Mouse (Mus musculus) heart, postnatal 0 days (tissue): ENCODE data around the gene Bcas3. TPM values are rescaled to one million over a fixed set of nuclear protein-coding genes. Genes with fewer than 3 reads are reported as not detected.

Experiments used
- ATAC-seq: fragments of 200-750 bp; cut with Nextera tagmentation; 2 replicates; pipeline ENCODE4 v1.8.0; 2017; ENCODE audit warnings: low read depth, moderate number of reproducible peaks, moderate library complexity; ENCODE audit not compliant: insufficient read depth
- DNase-seq: peaks from one replicate; pipeline ENCODE4 v3.0.0-alpha.2; 2016; ENCODE audit warnings: low spot score
- H3K27ac ChIP-seq: fragments of 300-500 bp; sonication (generic); 2 replicates; pipeline ENCODE4 v1.5.1; 2014; ENCODE audit warnings: low read depth, mild to moderate bottlenecking
- H3K27me3 ChIP-seq: fragments of 300-500 bp; sonication (generic); 2 replicates; pipeline ENCODE4 v1.6.1; 2014; ENCODE audit warnings: low read length, mixed read lengths; ENCODE audit not compliant: control insufficient read depth, insufficient read depth
- H3K36me3 ChIP-seq: fragments of 300-500 bp; sonication (generic); replicated peaks from 2 replicates; pipeline ENCODE4 v1.6.1; 2014; ENCODE audit warnings: low read length, mixed read lengths; ENCODE audit not compliant: control insufficient read depth, insufficient read depth
- H3K4me1 ChIP-seq: fragments of 300-500 bp; sonication (generic); 2 replicates; pipeline ENCODE4 v1.6.1; 2014; ENCODE audit warnings: antibody characterized with exemption; ENCODE audit not compliant: control insufficient read depth, insufficient read depth
- H3K4me2 ChIP-seq: fragments of 300-500 bp; sonication (generic); 2 replicates; pipeline ENCODE4 v1.6.1; 2014; ENCODE audit warnings: low read depth, mild to moderate bottlenecking, low read length, moderate library complexity
- H3K4me3 ChIP-seq: fragments of 300-500 bp; sonication (generic); 2 replicates; pipeline ENCODE4 v1.5.1; 2014; ENCODE audit warnings: low read depth, low read length
- H3K9ac ChIP-seq: fragments of 300-500 bp; sonication (generic); replicated peaks from 2 replicates; pipeline ENCODE4 v1.6.1; 2014; ENCODE audit warnings: low read depth, low read length, mixed read lengths
- H3K9me3 ChIP-seq: fragments of 300-500 bp; sonication (generic); replicated peaks from 2 replicates; pipeline ENCODE4 v1.6.1; 2016; ENCODE audit warnings: low read length; ENCODE audit not compliant: control insufficient read depth
- CTCF ChIP-seq: IDR thresholded peaks from 2 replicates; pipeline ENCODE4 v1.5.1; 2016; ENCODE audit warnings: antibody characterized with exemption, control low read depth, low read depth
- EP300 ChIP-seq: IDR thresholded peaks from 2 replicates; pipeline ENCODE4 v1.6.1; 2016; ENCODE audit warnings: antibody characterized with exemption, low read depth
- WGBS: fragments of 180-500 bp; shearing (Covaris S2); extraction: QIAGEN DNeasy Blood & Tissue Kit; methylation state at CpG from one replicate; pipeline ENCODE4 v1.1.7; 2014; 5-methylcytosine and 5-hydroxymethylcytosine counted together
- polyA plus RNA-seq: library from polyadenylated mRNA; unstranded; fragments of >200 nt; fragmentation: Nextera tagmentation; extraction: Ambion mirVana; gene quantifications from 2 replicates; pipeline ENCODE4 v1.2.1, GENCODE M21; 2015
- total RNA-seq: library from RNA; depleted of rRNA; stranded (reverse); fragments of >200 nt; gene quantifications from 2 replicates; pipeline ENCODE4 v1.2.3, GENCODE M21; 2014; ENCODE audit warnings: low replicate concordance

Gene Bcas3
- total and polyA plus RNA-seq, 2 experiments from 2014 or later = 18.5 to 37.4 TPM

GRCm38 (mm10) chr11:85406531-85406930 lies 53.6 kb downstream of the Bcas3 start:
- WGBS = 24% methylated on average over 3 of the region's 3 CpGs
- DNase-seq = no peak
- Histone ChIP-seq H3K4me1 (peaks cover 2% of the 10 kb centered on the region; the same call in 1 of the 2 replicates), H3K4me3 (no peak overlapping the region), H3K27ac (no peak overlapping the region), H3K4me2 (no peak overlapping the region), H3K9ac (no peak overlapping the region), H3K36me3 (no peaks in the 10 kb centered on the region), H3K27me3 (no peaks in the 10 kb centered on the region), H3K9me3 (no peaks in the 10 kb centered on the region)
- no peak for TF ChIP-seq EP300
- no peak for TF ChIP-seq CTCF
- no peak for ATAC-seq

GRCm38 (mm10) chr11:85407700-85408099 lies 54.7 kb downstream of the Bcas3 start:
- Histone ChIP-seq H3K27me3 (no peaks in the 10 kb centered on the region), H3K4me3 (no peak overlapping the region), H3K9ac (no peak overlapping the region), H3K4me2 (no peak overlapping the region), H3K9me3 (no peaks in the 10 kb centered on the region), H3K27ac (no peak overlapping the region), H3K4me1 (peaks cover 2% of the 10 kb centered on the region; the same call in 1 of the 2 replicates), H3K36me3 (no peaks in the 10 kb centered on the region)
- DNase-seq (no peak), ATAC-seq (no peak)
- 56% methylated on average over 3 of the region's 3 CpGs for WGBS
- TF ChIP-seq CTCF (no peak), EP300 (no peak)

GRCm38 (mm10) chr11:85412319-85412718 lies 59.4 kb downstream of the Bcas3 start:
- no peak overlapping the region for H3K9ac ChIP-seq
- no peaks in the 10 kb centered on the region for H3K9me3 ChIP-seq
- H3K27me3 ChIP-seq = no peaks in the 10 kb centered on the region
- H3K36me3 ChIP-seq = no peaks in the 10 kb centered on the region
- no peak overlapping the region for H3K4me3 ChIP-seq
- no peak for TF ChIP-seq EP300
- no peak for TF ChIP-seq CTCF
- H3K27ac ChIP-seq = no peak overlapping the region
- no peak overlapping the region for H3K4me2 ChIP-seq
- H3K4me1 ChIP-seq = no peaks in the 10 kb centered on the region
- 43% methylated on average over 7 of the region's 7 CpGs for WGBS
- ATAC-seq (no peak), DNase-seq (no peak)

GRCm38 (mm10) chr11:85414476-85414875 lies 61.5 kb downstream of the Bcas3 start:
- Histone ChIP-seq H3K36me3 (no peaks in the 10 kb centered on the region), H3K9ac (no peak overlapping the region), H3K4me2 (no peak overlapping the region), H3K27ac (no peak overlapping the region), H3K4me3 (no peak overlapping the region), H3K4me1 (no peaks in the 10 kb centered on the region), H3K27me3 (no peaks in the 10 kb centered on the region), H3K9me3 (no peaks in the 10 kb centered on the region)
- TF ChIP-seq EP300 = no peak
- no peak for TF ChIP-seq CTCF
- ATAC-seq (no peak), DNase-seq (no peak)
- WGBS = 90% methylated on average over 1 of the region's 1 CpGs

- Histone ChIP-seq H3K9me3 (no peaks in the 10 kb centered on the region), H3K27me3 (no peaks in the 10 kb centered on the region), H3K4me3 (no peak overlapping the region), H3K4me1 (no peaks in the 10 kb centered on the region), H3K4me2 (no peak overlapping the region), H3K27ac (no peak overlapping the region), H3K36me3 (no peaks in the 10 kb centered on the region), H3K9ac (no peak overlapping the region)
- DNase-seq = no peak
- TF ChIP-seq CTCF (no peak), EP300 (no peak)
- WGBS = 60% methylated on average over 6 of the region's 6 CpGs
- no peak for ATAC-seq
Measured at GRCm38 (mm10) chr11:85427353-85427752, 74.4 kb downstream of the Bcas3 start.

GRCm38 (mm10) chr11:85428227-85428626 lies 75.3 kb downstream of the Bcas3 start:
- DNase-seq (peak; percentile 18), ATAC-seq (no peak)
- H3K27ac ChIP-seq = no peak overlapping the region
- H3K27me3 ChIP-seq = no peaks in the 10 kb centered on the region
- TF ChIP-seq EP300 = no peak
- no peak for TF ChIP-seq CTCF
- 29% methylated on average over 3 of the region's 3 CpGs for WGBS
- H3K9me3 ChIP-seq = no peaks in the 10 kb centered on the region
- no peak overlapping the region for H3K4me2 ChIP-seq
- no peak overlapping the region for H3K9ac ChIP-seq
- no peaks in the 10 kb centered on the region for H3K4me1 ChIP-seq
- no peaks in the 10 kb centered on the region for H3K36me3 ChIP-seq
- no peak overlapping the region for H3K4me3 ChIP-seq
